Mouse (Mus musculus) frontal cortex, adult (tissue): Measurements from ENCODE around the gene Nop10.
"Not testable (repeated sequence)": the region's sequence is repeated elsewhere in the genome, so short reads cannot be mapped to it uniquely, and the experiment has no call there.

Source experiments
- ATAC-seq: cut with Nextera tagmentation; 2 replicates; pipeline ENCODE4 v1.9.2; 2017; ENCODE audit warnings: mild to moderate bottlenecking, moderate library complexity, mixed read lengths; ENCODE audit not compliant: low TSS enrichment

The Nop10 gene

DNA sequence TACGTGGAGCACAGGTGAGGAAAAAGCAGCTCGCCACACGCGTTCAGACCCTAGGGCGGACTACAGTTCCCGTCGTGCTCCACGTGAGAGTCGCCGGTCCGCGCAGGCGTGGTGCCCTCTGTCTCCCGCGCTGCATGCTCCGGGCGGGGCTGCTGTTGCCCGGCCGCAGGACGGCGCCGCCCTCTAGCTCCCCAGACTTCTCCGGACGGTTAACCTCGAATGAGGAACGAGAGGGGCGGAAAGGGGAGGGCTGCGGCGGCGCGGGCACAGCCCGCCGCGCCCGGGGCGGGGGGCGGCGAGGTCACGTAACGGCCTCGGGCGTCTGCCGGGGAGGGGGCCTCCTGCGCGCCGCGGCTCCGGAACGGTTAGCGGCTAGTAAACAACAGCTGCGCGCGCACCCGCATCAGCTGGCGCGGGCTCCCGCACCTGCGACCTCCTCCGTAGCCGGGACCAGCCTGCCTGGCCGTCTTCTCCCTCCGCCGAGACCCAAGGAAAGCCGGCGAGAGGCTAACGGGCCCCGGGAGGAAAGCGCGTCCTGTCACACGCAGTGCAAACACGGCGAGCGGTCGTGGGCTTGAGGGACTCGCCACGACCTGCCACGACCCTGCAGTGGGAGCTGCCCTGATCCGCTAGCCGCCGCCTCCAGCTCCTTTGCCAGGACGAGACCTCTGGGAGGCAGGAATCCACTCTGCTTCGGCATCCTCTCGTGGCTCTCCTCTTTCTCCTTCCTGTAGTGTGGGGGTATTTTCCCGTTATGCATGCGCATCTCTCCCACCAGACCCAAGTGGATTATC lies 3.9 kb downstream of the Nop10 start, which contains the start of gene Slc12a6:
Gene Slc12a6 (plus strand): TSS at position 378 of the 794 bp plus-strand sequence.
- ATAC-seq: peak; percentile 77

DNA sequence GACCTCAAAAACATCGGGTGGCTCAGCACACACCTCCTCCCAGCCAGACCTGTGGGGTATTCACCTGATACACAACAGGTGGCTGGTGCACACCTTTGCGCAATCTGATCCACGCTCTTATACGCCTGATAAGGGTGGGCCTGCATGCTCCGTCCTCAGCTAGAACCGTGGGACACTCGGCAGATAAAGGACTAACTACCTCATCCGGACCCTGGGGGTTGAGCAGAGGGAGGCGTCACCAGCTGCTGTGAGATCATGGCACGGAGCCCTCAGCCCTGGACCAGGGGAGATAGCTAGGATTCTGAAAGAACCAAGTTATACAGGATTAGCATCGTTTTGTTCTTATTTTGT lies 4.5 kb downstream of the Nop10 start, which contains the start of gene Gm21985:
Gene Gm21985 (plus strand): TSS at position 73 of the 351 bp plus-strand sequence.
- peak; percentile 22; the same call in 1 of the 2 replicates for ATAC-seq

DNA sequence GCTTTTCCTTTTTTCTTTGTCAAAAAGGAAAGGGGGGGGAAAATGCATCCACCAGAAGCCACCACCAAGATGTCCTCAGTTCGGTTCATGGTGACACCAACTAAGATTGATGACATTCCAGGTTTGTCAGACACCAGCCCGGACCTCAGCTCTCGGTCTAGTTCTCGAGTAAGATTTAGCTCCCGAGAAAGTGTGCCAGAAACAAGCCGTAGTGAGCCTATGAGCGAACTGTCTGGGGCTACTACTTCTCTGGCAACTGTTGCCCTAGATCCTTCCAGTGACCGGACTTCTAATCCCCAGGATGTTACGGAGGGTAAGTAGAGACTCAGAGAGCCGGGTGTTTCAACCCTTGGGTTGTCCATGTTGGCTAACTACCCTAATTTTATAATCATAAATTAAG lies 5.1 kb downstream of the Nop10 start:
- peak; percentile 7; the same call in 1 of the 2 replicates for ATAC-seq

DNA sequence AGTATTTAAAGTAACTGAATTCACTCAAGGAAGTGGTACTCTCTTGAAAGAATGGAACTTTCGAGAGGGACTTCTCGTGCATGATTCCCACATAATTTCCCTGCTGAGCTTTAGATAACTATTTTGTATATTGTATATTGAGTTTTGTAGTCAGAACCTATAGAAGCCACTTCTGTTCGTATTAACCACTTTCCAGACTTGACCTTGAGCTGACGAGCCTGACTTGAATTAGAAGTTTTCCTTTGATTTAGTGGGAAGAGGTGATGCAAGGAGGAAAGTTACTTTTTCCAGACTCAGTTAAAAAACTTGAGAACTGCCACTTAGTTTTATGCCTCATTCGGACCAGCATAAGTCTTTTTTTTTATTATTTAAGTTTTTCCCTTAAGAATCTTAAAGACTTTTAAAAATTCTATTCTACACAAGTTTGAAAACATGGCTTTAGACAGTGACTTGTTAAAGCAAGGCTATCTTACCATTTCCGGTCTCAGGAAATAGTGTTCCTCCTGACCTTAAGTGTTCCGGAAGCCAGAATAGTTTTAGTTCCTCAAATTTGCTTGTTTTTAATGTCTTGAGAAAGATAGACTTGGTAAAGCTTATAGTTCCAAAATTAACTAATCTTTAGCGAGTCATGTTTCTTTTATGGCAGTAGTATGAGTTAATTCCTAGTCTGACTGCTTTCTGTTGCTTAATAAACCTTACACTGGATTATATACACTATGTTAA lies 6.0 kb downstream of the Nop10 start:
- ATAC-seq: no peak

DNA sequence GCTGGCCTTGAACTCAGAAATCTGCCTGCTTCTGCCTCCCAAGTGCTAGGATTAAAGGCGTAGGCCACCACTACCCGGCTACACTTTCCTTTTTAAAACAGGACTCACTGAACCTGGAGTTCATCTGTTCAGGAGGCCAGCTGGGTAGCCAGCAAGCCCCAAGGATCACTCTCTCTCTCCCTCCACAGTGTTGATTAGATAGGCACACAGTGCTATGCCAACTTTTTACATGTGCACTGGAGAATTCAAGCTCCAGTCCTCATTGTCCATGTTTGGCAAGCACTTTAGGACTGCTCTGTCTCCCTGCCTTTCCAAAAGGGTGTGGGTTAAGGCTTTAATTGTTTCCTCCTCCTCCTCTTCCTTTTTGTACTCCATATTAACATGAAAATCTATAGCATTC lies 8.3 kb downstream of the Nop10 start:
- ATAC-seq: no peak

DNA sequence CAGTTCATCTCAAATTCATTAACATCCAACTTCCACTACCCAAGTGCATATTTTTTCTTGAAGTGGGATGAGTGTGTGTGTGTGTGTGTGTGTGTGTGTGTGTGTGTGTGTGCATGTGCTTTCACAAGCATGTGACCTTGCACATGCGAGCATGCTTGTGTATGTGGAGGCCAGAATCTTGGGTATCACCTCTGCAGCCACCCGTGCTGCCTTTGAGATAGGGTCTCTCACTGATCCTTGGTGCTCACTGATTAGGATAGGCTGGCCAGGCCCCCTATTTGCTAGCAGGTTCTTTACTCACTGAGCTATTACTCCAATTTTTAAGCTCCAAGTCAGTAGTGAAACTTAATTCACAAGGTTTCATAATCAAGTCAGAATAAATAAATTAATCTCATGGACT lies 11.2 kb downstream of the Nop10 start:
- ATAC-seq: no peak

DNA sequence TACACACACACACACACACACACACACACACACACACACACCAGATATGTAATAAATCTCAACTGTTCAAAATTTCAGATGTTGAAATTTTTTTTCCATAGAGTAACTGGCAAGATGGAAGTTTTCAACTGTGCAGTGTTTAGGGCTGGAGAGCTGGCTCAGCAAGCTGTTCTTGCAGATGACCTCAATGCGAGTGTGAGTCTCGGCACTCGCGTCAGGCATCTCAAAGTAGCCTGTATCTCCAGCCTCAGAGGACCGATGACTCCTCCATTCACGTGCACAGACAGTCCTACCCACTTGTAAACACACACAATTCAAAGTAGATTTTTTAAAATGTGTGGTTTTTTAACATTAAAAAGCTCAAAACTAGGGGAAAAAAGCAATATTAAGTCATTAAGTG lies 11.7 kb downstream of the Nop10 start:
- ATAC-seq: peak; percentile 63

DNA sequence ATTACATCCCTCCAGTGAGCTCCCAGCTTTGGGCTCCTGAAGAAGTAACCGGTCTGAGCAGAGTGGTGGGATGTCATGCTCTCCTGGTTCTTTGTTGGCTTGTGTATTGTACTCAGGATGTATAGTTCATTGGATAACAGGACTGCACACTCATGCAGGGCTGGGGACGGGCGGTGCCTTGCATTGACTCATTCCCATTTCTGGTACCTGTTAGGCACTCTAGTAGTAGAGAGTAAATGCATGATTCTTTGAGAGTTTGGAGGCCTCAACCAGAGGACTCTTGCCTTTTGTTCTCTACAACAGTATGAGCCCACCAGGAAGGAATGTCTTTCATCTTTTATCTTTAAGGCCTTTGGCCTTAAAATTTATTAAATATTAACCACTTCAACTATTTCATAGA lies 15.1 kb downstream of the Nop10 start:
- ATAC-seq: no peak

DNA sequence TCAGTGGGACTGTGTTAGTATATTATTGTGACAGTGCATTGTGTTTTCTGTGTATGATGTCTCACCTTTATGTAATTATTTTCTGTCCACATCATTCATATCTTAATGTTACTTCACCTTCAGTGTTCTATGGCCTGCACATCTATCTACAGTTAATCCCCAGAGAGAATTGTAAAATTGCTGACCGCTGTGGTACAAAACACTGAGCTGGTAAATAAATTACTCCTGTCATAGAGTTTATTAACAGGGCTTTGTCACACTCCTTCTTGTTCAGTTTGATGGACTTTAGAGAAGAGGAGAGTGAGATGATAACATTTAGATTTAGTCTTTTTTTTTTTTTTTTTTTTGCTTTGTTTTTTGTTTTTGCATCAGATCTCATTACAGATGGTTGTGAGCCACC lies 21.1 kb downstream of the Nop10 start:
- ATAC-seq: no peak

DNA sequence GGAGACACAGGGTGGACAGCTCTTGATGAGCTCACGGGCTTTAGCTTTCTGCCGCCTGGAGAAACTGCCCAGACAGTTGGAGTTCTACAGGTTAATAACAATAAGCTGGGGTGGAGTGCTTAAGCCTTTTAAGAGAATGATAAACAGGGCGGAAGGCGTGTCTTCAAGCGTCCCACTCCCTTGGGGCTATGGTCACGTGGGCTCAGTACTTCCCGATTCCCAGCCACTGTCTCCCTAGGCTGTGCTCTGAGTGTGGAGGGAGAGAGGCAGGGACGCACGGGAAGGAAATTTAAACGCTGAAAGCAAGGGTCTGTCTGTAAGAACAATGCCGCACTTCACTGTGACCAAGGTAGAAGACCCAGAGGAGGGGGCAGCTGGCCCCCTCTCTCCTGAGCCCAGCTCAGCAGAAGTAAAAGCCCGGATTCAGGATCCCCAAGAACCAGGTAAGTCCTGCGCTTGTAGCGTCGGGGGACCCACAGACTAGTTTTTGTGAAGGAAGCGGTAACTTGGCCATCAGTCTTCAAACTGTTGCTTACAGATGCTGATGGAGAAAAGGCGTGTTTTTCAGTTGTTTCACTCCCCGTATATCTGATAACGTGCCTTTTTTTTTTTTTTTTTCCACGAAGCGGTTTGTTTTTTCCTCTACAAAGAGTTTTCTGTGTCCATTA lies 22.8 kb downstream of the Nop10 start:
- peak; percentile 89 for ATAC-seq

DNA sequence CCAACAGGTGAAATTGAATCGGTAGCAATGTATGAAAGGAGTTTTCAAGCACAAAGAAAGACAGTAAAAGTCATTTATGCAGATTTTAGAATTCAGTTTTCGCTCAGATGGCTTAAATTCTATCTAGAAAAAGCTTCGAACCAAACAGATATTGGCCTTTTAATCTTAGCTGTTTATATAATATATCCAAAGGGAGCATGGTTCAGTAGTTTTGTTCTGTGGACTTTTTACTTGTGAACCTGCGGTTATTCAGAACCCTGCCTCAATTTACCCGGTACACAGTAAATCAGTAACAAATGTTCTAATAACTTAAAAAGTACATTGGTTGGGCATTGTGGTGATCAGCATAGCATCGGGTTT lies 23.3 kb downstream of the Nop10 start:
- ATAC-seq: no peak

DNA sequence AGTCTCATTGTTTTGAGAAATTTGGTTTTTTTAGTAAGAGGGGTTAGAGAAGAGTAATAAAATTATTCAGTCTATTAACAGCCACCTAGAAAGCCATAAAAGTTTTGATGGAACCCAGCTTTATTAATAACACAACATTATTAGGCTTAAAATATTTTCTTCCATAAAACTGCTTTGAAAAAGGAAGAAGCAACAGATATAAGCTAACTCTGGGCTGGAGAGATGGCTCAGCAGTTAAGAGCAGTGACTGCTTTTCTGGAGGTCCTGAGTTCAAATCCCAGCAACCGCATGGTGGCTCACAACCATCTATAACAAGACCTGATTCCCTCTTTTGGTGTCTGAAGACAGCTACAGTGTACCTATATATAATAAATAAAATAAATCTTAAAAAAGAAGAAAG lies 24.3 kb downstream of the Nop10 start:
- not testable (repeated sequence) for ATAC-seq

DNA sequence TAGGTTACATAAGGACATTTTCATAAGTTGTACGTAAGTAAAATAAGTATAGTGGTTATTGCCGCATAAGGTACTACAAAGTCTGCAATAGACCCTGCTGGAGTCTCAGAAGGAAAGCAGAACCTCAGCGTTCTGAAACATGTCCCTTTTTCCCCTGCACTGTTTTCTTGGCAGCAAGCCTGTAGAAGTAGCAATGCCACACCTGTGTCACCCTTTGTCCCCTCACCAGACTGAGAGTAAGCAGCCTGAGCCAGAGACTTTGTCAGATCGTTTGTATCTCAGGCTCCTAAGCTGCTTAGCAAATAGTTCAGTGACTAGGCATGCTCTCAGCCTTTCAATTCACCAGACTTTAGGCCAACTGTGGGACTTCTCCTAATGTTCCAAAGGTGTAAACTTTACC lies 25.3 kb downstream of the Nop10 start:
- ATAC-seq: no peak

DNA sequence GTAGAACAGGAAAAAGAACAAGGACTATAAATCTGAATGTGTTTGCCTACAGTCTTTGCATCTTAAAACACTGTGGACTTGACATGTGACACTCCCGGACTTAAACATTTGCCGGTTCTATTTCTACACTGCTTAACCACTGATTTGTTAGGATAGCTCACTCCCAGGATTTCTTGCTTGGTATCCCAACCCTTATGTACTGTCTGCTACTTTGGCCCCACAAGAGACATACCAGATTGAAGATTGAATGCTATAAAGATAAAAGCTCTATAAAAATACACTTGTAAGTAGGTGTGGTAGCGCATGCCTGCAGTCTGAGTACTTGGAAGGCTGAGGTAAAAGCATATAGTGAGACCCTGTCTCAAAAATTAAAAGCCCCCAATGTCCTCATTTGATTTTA lies 27.8 kb downstream of the Nop10 start:
- no peak for ATAC-seq

DNA sequence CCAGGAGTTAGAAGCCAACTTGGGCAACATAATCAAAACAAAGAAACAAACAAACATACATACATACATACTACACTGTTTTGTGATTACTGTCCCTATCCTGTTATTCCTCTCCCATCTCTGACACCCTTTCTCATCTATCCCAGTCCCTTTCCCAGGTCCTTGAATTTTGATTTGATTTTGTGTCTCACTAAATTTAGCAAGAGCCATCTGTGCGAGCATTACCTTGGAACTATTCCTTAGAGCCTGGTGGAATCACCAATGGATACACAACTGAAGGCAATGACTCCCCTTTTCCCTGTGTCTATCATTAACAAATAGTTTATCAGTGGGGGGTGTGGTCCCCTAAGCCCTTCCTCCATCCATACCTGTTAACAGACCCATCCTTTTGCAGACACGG lies 31.1 kb downstream of the Nop10 start:
- ATAC-seq: peak; percentile 28; the same call in 1 of the 2 replicates

DNA sequence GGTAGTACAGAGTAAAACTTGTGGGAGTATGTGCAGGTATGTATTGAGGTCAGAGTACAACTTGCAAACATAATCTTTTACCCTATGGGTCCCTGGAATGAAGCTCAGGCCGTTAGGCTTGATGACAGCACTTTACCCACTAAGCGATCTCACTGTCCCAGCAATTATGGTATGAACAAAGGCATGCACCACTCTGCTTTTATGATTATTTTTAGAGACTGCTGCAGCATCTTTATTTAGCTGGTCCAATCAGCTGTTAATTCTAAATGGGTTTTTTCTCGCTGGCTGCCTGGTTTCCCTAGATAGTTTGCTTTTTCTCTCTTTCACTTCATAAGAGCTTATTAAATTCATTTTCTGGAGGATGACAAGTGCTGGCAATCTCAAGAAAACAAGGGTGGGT lies 34.5 kb downstream of the Nop10 start:
- peak; percentile 73 for ATAC-seq

DNA sequence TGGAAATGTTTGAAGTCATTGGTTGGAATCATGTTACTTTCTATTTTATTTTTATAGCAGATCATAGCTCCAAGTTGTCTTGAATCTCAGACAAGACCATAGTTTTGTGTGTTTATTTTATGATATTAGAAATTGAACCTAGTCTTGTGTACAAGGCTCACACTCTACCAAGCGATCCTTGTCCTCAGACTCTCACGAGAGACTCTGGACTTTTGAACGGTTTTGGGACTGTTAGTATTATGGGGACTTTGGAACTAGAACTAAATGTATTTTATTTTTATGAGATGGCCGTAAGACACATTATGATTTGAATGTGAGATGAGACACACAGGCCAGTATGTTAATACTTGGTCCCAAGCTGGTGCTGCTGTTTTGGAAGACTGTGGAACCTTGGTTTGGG lies 36.5 kb downstream of the Nop10 start:
- no peak for ATAC-seq

DNA sequence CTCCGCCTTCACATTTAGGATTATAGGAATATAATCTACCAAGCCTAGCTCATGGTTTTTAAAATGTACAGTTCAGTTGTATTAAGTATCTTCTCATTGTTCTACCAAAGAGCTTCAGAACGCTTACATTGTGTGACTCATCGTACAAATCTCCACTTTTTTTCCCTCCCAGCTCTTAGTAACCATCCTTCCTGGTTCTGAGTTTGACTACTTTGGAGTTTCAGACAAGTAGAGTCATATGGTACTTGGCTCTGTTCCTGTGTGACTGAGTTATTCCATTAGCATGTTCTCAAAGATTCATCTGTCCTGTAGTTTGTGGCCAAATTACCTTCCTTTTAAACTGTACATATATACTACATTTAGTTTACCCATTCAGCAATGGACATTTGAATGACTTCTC lies 46.9 kb downstream of the Nop10 start:
- peak; percentile 72 for ATAC-seq

DNA sequence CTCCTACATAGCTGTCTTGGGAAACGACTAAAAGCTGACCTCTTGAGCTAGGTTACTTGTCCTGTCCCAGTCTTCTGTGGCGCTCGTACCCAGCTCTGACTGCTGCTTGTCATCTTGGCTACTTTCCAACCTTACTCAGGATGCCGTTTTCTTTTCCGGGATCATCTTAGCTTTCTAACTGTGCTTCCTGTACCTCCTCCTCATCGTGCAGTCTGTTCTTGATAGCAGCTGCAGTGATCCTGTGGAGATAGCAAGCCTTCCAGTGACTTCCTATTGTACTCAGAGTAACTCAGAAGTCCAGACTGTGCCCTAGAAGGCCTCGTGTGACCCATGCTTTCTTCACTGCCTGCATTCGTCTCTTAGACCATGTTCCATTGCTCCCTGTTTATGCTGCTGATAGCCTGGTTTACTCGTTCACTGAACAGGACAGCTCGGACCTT lies 47.5 kb downstream of the Nop10 start:
- peak; percentile 77 for ATAC-seq
